Mouse (Mus musculus): Measurements from ENCODE around the gene Olfr691.

DNA sequence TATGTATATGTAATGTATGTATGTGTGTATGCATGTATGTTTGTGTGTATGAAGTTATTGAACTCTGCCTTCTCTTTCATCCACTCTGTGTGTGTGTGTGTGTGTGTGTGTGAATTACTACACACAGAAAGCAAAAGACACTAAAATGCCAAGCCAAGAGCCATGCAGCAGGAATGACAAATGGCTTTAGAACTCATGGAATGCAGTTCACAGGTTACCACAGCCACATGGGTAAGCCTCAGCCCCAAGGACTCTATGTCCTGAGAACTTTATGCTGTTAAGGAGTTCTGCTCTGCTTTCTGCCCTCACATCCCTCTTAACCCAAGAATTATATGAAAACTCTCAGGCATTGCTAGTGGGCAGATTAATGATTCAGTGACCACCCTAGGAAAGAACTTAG lies 52.0 kb downstream of the Olfr691 start:
- TF ChIP-seq CTCF (IDR thresholded peaks at IDR 0.05; ENCODE audit: low read depth) (no peak), EP300 (IDR thresholded peaks at IDR 0.05; ENCODE audit: low read depth) (no peak)

All from liver, embryonic 14.5 days (tissue).